Mouse (Mus musculus) lung, adult 18-20 months (tissue): ENCODE data around the gene Fpr3.
"Not testable (repeated sequence)": the region's sequence is repeated elsewhere in the genome, so short reads cannot be mapped to it uniquely, and the experiment has no call there.

ENCODE experiments used
- DNase-seq, 2 experiments: peaks; one replicate each; pipeline ENCODE4 v3.0.0; 2022; ENCODE audit warnings: mixed read lengths in 2 of 2

Gene Fpr3

DNA sequence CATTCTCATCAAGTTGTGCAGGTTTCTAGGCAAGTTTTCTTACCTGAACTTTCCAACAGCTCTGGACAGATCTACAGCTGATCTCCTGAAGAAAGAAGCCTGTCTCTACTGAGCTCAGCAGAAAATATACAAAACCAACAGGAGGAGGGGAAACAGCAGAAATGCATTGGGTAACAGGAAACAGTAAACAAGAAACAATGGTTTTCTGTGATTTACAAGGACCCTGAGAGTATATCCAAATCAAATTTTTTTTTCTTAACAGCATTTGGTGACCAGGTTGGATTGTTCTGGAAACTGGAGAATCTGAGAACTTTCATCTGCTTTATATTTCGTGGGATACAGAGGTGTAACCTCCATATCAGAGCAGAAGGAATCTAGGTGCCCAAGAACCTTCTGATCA lies 3.8 kb upstream of the Fpr3 start, which contains the start of gene Fpr1:
Fpr1 (minus strand) TSS at position 101 of the 400 bp plus-strand sequence.
- DNase-seq, result no peak

DNA sequence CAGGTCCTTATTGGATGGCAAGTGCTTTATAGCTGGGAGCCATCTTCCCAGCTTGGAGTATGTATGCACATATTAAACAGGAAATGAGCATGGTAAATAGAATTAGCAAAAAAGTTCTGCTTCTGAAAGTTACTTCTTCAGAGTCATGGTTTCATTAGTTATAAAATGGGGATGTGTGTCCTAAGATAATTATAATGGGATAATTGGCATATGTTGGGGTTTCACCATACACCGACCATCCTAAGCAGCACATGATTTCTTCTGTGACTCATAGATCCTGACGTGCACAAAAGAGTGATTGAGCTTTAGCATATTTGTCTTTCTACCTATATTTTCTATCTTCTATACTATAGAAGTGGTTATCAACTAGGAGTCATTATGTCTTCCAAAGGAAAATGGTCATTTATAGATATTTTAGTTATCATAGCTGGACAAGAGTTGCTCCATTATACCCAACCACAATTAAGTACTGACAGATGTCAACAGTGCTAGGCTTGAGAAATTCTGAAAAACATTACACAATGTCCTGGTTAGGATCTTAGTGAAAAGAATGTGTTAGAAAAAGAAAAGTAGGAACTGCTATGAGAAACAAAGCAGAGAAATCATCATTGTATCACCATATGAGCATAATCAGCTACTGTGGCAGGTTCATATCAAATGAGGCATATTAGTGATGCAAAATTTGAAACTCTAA lies 2.2 kb downstream of the Fpr3 start:
- DNase-seq, result no peak

DNA sequence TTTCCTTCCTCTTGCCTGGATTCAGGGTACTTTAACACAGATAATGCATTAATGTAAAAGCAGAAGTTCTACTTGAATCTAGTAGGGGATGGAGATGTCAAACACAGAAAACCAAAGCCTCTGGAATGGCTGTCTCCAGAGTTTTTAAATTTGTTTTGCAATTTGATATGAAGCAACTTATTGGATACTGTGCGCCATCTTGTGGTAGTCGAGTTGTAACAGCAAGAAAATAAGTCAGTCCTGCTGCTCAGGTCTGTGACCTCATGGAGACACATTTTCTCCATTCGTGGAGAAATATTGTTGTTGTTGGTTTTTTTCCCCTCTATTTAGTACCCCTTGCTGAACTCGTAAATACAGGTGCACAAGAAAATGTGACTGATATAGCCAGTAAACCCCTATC lies 8.4 kb downstream of the Fpr3 start:
- peak in 1 of 2 experiments; percentile 41 for DNase-seq

DNA sequence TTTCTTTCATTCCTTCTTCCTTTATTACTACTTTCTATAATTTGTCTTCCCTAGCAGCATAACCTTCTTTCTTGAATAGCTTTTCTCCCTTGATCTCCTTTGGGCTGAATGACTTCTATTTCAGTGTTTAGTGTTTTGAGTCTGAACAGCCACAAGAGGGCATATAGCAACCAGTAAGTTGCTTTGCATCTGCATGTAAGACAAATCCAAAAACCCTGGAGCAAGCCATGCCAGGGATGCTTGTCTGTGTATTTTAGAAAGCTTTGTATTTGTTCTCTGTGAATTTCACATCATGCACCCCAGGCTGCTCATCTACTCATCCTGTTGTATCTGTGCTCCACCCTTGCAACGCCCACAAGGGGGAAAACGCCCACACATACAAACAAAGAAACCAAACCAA lies 11.6 kb downstream of the Fpr3 start:
- DNase-seq, result no peak

DNA sequence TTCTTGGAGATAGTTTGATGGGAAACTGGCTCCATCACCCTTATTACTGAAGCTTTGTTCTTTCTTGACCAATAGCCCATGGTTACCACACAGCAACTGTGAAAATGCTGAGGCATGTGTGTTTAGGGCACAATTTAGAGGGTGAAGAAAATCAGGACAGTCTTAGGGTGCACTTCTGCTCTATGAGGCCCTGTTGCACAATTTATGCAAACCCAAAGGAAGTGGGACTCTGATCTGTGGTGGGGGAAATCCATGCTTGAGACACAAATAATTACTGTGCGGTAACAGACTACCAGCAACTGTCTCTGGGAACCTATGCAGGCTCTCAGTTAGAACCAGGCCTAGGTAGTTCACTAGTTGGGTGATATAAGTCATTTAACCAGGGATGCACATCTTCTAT lies 13.1 kb downstream of the Fpr3 start:
- peak; percentile 15 to 16 for DNase-seq

GRCm38 (mm10) chr17:17909636-17910421 lies 22.2 kb downstream of the Fpr3 start:
- peak; percentile 89 to 90 for DNase-seq

GRCm38 (mm10) chr17:17912618-17913017 lies 25.0 kb downstream of the Fpr3 start:
- DNase-seq, result not testable (repeated sequence)

GRCm38 (mm10) chr17:17917376-17917775 lies 29.7 kb downstream of the Fpr3 start:
- no peak for DNase-seq

- DNase-seq, result no peak
Measured at GRCm38 (mm10) chr17:17917782-17918181, 30.1 kb downstream of the Fpr3 start.

DNA sequence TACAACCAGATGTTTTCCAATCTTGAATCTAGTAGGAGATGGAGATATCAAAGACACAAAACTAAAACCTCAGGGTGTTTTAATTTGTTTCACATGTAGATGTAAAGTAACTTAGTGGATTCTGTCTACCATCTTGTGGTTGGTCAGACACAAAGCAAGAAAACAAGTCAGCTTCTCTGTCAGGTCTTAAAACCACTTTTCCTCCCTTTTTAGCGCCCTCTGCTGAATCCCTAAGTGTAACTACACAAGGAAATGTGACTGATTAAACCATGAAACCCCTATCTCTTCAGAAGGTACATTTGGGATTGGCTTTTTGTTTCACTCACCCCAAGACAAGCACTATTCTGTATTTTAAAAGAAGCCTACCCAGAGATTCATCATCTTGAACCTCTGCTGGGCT lies 85.8 kb downstream of the Fpr3 start:
- DNase-seq, result no peak

- DNase-seq, result not testable (repeated sequence)
Measured at GRCm38 (mm10) chr17:17981232-17981631, 93.6 kb downstream of the Fpr3 start.

DNA sequence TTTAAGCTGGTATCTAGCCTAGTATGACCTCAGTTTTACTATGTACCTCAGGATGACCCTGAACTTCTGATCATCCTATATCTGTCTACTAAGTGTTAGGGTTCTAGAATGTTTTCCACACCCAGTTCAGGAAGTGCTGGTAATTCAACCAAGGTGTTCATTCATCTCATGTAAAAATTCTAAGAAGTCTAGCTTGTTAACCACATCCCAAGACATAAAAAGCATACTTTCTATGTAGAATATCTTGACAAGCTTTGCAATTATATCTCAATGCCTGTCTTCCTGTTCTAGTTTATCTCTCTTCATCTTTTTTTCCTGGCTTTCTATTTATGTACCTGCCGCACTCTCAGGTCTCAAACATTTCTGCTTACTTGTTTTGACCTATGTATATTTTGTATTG lies 117.1 kb downstream of the Fpr3 start:
- DNase-seq, result no peak
